Mouse (Mus musculus) left cerebral cortex, postnatal 36 days (tissue): ENCODE results near the gene Srek1. TPM values are rescaled to one million over a fixed set of nuclear protein-coding genes. Genes with fewer than 3 reads are reported as not detected.

ENCODE experiments used
- DNase-seq, 2 experiments: peaks; one replicate each; pipeline ENCODE4 v3.0.0; 2021 to 2022; ENCODE audit warnings: low spot score in 2 of 2, mixed read lengths in 1 of 2
- intact Hi-C: fragments of 180-260 bp; cut with DNase I; formaldehyde crosslinking; loops from one replicate; pipeline ENCODE4 v1.15.1; 2025
- total RNA-seq, 2 experiments: library from RNA; stranded (reverse); gene quantifications; 2 replicates each; pipeline ENCODE4 v1.2.3; 2021

Srek1 gene
- total RNA-seq, 2 experiments from 2014 or later: 49.2 to 93.3 TPM

GRCm38 (mm10) chr13:103745160-103745559 lies 29.2 kb downstream of the Srek1 start:
- intact Hi-C loops: no loop called here
- DNase-seq: no peak

DNA sequence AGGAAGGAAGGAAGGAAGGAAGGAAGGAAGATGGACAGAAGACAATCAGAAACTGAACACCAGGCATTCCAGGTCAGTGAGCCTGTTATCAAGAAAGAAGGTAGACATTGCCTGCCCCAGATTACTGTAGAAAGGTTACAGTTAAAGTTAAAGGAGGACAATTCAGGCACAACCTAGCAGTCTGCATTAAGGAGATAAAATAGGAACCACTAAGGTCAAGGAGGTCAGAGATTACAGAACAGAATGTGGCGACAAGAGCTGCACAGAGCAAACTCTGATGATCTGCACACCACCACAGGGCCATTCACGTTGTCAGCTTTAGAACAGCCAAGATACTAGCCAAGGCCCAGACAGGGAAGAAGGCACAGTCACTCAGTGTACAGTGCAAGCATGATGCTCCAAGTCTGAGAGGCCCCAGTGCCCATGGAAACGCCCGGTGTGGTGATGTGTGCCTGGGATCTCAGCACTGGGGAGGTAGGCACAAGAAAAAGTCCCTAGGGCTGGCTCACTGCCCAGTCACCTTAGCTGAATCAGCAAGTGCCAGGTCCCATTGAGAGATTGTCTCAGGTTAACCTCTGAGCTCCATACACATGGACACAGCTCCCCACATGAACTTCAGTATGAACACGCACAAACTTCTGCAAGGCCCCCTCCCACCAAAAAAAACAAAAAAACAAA lies 38.9 kb downstream of the Srek1 start:
- DNase-seq: no peak
- intact Hi-C loops: no loop called here

DNA sequence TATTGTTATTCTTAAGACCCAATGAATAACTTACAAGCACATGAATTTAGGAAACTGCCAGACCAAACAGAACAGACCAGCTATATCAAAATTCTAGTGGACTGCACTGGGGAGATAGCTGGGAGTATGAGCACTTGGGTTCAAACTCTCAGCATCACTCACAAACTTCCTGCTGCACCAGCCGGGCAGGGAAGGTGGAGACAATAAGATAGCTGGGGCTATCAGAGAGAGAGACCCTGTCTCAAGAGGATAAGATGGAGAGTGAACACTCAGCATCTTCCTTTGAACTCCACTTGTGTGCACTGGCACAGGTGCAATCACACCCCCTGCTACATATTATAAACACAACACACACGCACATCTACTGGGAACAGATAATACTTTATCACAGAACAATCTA lies 47.5 kb downstream of the Srek1 start:
- no peak for DNase-seq
- intact Hi-C loops: no loop called here

GRCm38 (mm10) chr13:103711406-103712025 lies 62.9 kb downstream of the Srek1 start:
- intact Hi-C loops: no loop called here
- peak in 1 of 2 experiments; percentile 27 for DNase-seq

DNA sequence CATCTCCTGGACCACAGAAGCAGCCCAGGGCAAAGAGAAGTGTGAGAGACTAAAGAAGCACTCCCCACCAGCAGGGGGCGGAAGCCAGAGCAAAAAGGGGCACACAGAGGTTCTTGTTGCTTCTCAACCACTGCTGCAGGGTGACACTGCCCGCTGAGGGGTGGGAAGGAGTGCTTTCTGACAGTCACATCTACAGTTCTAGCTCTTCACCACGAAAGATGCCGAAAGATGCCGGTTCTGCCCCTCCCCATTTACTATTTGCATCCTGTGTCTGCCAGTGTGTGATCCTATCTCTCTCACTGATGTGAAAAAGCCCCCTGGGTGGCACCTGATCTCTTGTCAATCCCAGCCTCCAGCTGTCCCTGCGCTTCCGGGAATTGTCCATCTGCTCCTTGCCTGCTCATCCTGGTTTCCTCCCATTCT lies 64.0 kb downstream of the Srek1 start:
- intact Hi-C loops: no loop called here
- DNase-seq: no peak

DNA sequence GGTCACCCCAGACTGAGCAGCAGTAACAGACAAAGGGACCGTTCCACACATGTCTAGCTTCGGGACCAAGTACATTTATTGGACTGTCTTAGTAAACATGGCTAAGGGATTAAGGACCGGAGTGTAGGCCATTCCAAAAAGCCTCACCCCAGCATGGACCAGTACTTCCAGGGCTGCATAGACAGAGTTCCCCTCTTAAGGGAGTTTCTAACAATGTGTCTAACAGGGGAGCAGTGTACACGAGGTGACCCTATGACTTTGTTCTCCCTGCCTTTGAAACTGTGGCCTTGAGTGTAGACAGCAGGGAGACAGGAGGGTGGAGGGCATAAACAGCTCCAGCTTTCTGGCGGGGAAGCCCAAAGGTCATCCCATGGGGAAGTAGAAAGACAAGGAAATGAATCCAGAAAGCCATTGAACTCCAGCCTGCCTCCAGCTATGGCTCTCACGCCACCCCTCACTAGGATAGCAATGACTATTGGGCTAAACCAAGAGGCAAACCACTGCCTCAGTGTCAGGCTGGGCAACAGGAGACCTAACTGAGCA lies 68.9 kb downstream of the Srek1 start:
- intact Hi-C loops: no loop called here
- no peak for DNase-seq

DNA sequence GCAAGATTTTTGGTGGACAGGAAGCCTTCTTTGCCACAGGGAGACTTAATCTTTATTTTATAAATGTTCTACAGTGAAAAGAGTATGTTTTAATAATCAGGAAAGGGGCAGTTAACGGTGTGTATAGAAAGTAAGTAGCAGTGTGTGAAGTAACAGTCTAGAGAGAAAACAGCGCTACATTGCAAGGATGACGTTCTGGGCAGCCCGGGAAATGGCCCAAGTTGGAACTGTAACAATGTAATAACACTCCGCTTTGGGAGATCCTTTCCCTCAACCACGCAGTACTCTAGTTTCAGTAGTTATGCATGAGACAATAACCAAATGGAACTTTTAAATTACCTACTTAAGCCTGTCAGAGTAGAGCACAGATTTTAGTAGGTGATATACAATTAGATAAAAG lies 70.6 kb downstream of the Srek1 start:
- intact Hi-C loops: loop anchor here (5.0 kb wide), 2 partner anchors 73 to 343 kb away; no protein-coding TSS in a partner anchor
- DNase-seq: no peak

GRCm38 (mm10) chr13:103703386-103703785 lies 71.0 kb downstream of the Srek1 start:
- intact Hi-C loops: loop anchor here (5.0 kb wide), 2 partner anchors 74 to 344 kb away; no protein-coding TSS in a partner anchor
- peak; percentile 43 to 57 for DNase-seq

- intact Hi-C loops: loop anchor here (5.0 kb wide), 2 partner anchors 75 to 345 kb away; no protein-coding TSS in a partner anchor
Measured at GRCm38 (mm10) chr13:103702266-103702665, 72.1 kb downstream of the Srek1 start.

GRCm38 (mm10) chr13:103700752-103701151 lies 73.7 kb downstream of the Srek1 start:
- no peak for DNase-seq
- intact Hi-C loops: loop anchor here (5.0 kb wide), 2 partner anchors 77 to 347 kb away; no protein-coding TSS in a partner anchor

More at GRCm38 (mm10) chr13:103702266-103702665, 72.1 kb downstream of the Srek1 start:
- no peak for DNase-seq

GRCm38 (mm10) chr13:103697993-103698392 lies 76.4 kb downstream of the Srek1 start:
- intact Hi-C loops: loop anchor here (5.0 kb wide), 1 partner anchor 526 kb away; no protein-coding TSS in a partner anchor
- no peak for DNase-seq

DNA sequence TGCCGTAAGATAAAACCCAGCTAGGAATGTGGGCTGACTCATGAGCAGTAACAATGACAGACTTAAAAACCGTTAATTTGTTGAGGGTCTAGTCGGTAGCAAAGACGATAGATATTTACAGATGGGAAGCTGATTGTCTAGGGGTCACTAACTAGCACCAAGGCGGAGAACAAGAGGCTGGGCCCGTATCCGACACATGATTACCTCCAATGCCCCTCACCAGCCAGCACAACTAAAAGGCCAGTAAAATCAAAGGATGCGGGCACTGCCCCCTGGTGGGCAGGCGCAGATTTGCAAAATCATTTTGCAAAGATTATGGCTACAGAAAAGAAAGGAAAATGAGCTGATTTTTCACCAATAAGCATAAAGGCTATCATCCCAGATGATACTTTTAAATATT lies 78.2 kb downstream of the Srek1 start:
- intact Hi-C loops: loop anchor here (5.0 kb wide), 1 partner anchor 524 kb away; no protein-coding TSS in a partner anchor
- DNase-seq: peak; percentile 26 to 44

DNA sequence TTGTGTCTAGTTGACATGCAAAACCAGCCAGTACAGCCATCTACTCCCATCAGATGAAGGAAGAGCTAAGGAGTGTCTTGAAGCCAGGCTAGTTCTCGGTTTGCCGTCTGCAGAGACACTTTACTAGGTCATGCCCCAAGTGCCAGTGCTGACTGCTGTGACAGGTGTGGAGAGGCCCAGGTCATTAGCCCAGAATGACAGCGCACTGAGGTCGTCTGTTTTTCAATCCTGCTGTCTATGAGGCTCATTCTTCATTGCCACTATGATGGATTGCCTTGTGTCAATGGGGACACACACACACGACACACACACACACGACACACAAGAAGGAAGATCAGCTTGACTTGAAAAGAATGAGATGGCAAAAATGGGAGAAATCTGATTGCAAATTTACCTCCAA lies 79.0 kb downstream of the Srek1 start:
- DNase-seq: no peak
- intact Hi-C loops: loop anchor here (5.0 kb wide), 1 partner anchor 523 kb away; no protein-coding TSS in a partner anchor

Other genes with a start within 250 kb of the Srek1 start
- 10 to 100 TPM; 37.6 to 42.5 TPM for gene Erbin, start 145.9 kb upstream of the Srek1 start, total RNA-seq